Mouse (Mus musculus) limb, embryonic 14.5 days (tissue): Measurements from ENCODE around the gene Eepd1. TPM values are rescaled to one million over a fixed set of nuclear protein-coding genes. Genes with fewer than 3 reads are reported as not detected.
"Not testable (repeated sequence)": the region's sequence is repeated elsewhere in the genome, so short reads cannot be mapped to it uniquely, and the experiment has no call there.

Experiments
- ATAC-seq: fragments of 200-750 bp; cut with Nextera tagmentation; 2 replicates; pipeline ENCODE4 v1.8.0; 2017; ENCODE audit warnings: low read depth, moderate number of reproducible peaks, moderate TSS enrichment; ENCODE audit not compliant: low FRiP score
- DNase-seq: peaks from one replicate; pipeline ENCODE4 v3.0.0-alpha.2; 2015; ENCODE audit warnings: low spot score
- H3K27ac ChIP-seq: fragments of 300-500 bp; sonication (generic); replicated peaks from 2 replicates; pipeline ENCODE4 v1.5.1; 2014; ENCODE audit warnings: low read depth, mild to moderate bottlenecking, low read length, moderate library complexity, mixed read lengths
- H3K27me3 ChIP-seq: fragments of 300-500 bp; sonication (generic); 2 replicates; pipeline ENCODE4 v1.6.1; 2014; ENCODE audit warnings: low read length, mixed read lengths; ENCODE audit not compliant: control insufficient read depth, insufficient read depth
- H3K36me3 ChIP-seq: fragments of 300-500 bp; sonication (generic); 2 replicates; pipeline ENCODE4 v1.6.1; 2014; ENCODE audit warnings: mild to moderate bottlenecking, low read length, moderate library complexity, mixed read lengths; ENCODE audit not compliant: control insufficient read depth, insufficient read depth
- H3K4me1 ChIP-seq: fragments of 300-500 bp; sonication (generic); 2 replicates; pipeline ENCODE4 v1.6.1; 2014; ENCODE audit warnings: antibody characterized with exemption, low read length, mixed read lengths; ENCODE audit not compliant: control insufficient read depth, insufficient read depth
- H3K4me2 ChIP-seq: fragments of 300-500 bp; sonication (generic); replicated peaks from 2 replicates; pipeline ENCODE4 v1.6.1; 2014; ENCODE audit warnings: low read depth, mild to moderate bottlenecking, low read length, moderate library complexity; ENCODE audit not compliant: severe bottlenecking
- H3K4me3 ChIP-seq: fragments of 300-500 bp; sonication (generic); replicated peaks from 2 replicates; pipeline ENCODE4 v1.5.1; 2014; ENCODE audit warnings: low read length
- H3K9ac ChIP-seq: fragments of 300-500 bp; sonication (generic); 2 replicates; pipeline ENCODE4 v1.6.1; 2014; ENCODE audit warnings: mild to moderate bottlenecking, low read depth, low read length, moderate library complexity; ENCODE audit not compliant: severe bottlenecking
- H3K9me3 ChIP-seq: fragments of 300-500 bp; sonication (generic); 2 replicates; pipeline ENCODE4 v1.6.1; 2016; ENCODE audit warnings: low read length; ENCODE audit not compliant: control insufficient read depth
- POLR2A ChIP-seq: fragments of 200-500 bp; IDR thresholded peaks from 2 replicates; pipeline ENCODE4 v1.8.0; 2012; ENCODE audit warnings: inconsistent platforms, mild to moderate bottlenecking, moderate library complexity, borderline replicate concordance; ENCODE audit not compliant: insufficient read depth, insufficient read length; ENCODE audit errors: extremely low read depth
- WGBS: fragments of 180-500 bp; shearing (Covaris S2); extraction: QIAGEN DNeasy Blood & Tissue Kit; methylation state at CpG from one replicate; pipeline ENCODE4 v1.1.7; 2014; 5-methylcytosine and 5-hydroxymethylcytosine counted together
- polyA plus RNA-seq, 2 experiments: library from polyadenylated mRNA; depleted of rRNA in 1 of 2; stranded (reverse) in 1 of 2; unstranded in 1 of 2; fragments of >200 nt; fragmentation: Nextera tagmentation in 1 of 2; extraction: Ambion mirVana in 1 of 2; gene quantifications; 2 replicates each; pipeline versions ENCODE4 v1.2.1 to v1.2.3; 2012 to 2014

The Eepd1 gene
- polyA plus RNA-seq (2012; rRNA removed) (10.6 and 11.3 TPM in 2 replicates), polyA plus RNA-seq (2014; fragmentation: Nextera tagmentation; extraction: Ambion mirVana) (17.2 and 18.6 TPM in 2 replicates)

GRCm38 (mm10) chr9:25481344-25482095 is at the start of gene Eepd1:
TSS of gene Eepd1 (plus strand) at chr9:25481547.
- Histone ChIP-seq H3K27me3 (no peaks in the 10 kb centered on the region), H3K4me2 (peak within 1 kb of the TSS; percentile 80), H3K4me3 (peak within 1 kb of the TSS; percentile 73), H3K36me3 (no peaks in the 10 kb centered on the region), H3K9me3 (no peaks in the 10 kb centered on the region), H3K27ac (peak within 1 kb of the TSS; percentile 58), H3K9ac (peak within 1 kb of the TSS; percentile 74), H3K4me1 (peaks cover 44% of the 10 kb centered on the region)
- TF ChIP-seq POLR2A, result peak; percentile 55; the same call in 1 of the 2 replicates
- WGBS, result 1% methylated on average over 60 of the region's 75 CpGs
- DNase-seq (peak; percentile 89), ATAC-seq (peak; percentile 96)

- Histone ChIP-seq H3K4me2 (no peak overlapping the region), H3K9ac (no peak overlapping the region), H3K27ac (no peak overlapping the region), H3K36me3 (no peaks in the 10 kb centered on the region), H3K27me3 (no peaks in the 10 kb centered on the region), H3K4me3 (no peak overlapping the region), H3K9me3 (no peaks in the 10 kb centered on the region), H3K4me1 (no peaks in the 10 kb centered on the region)
- 78% methylated on average over 3 of the region's 3 CpGs for WGBS
- no peak for ATAC-seq
- DNase-seq, result no peak
- no peak for TF ChIP-seq POLR2A
These were observed 42.5 kb upstream of the Eepd1 start for GRCm38 (mm10) chr9:25438836-25439235.

GRCm38 (mm10) chr9:25440046-25440445 is 41.3 kb upstream of the Eepd1 start:
- H3K9me3 ChIP-seq, H3K4me2 ChIP-seq, H3K36me3 ChIP-seq, H3K4me1 ChIP-seq, DNase-seq, H3K9ac ChIP-seq, ATAC-seq, H3K27ac ChIP-seq, H3K27me3 ChIP-seq, H3K4me3 ChIP-seq: not testable (repeated sequence)
- WGBS, result 88% methylated on average over 2 of the region's 5 CpGs

- Histone ChIP-seq H3K4me3 (no peak overlapping the region), H3K27me3 (no peaks in the 10 kb centered on the region), H3K4me2 (no peak overlapping the region), H3K4me1 (no peaks in the 10 kb centered on the region), H3K9ac (no peak overlapping the region), H3K27ac (no peak overlapping the region), H3K9me3 (no peaks in the 10 kb centered on the region), H3K36me3 (no peaks in the 10 kb centered on the region)
- DNase-seq (no peak), ATAC-seq (no peak)
- TF ChIP-seq POLR2A, result no peak
These were observed 39.3 kb upstream of the Eepd1 start for GRCm38 (mm10) chr9:25442041-25442440.

- H3K9me3 ChIP-seq, result no peaks in the 10 kb centered on the region
- H3K4me1 ChIP-seq, result no peaks in the 10 kb centered on the region
- no peaks in the 10 kb centered on the region for H3K27me3 ChIP-seq
- no peak overlapping the region for H3K4me2 ChIP-seq
- no peaks in the 10 kb centered on the region for H3K36me3 ChIP-seq
- no peak overlapping the region for H3K4me3 ChIP-seq
- WGBS, result 77% methylated on average over 3 of the region's 3 CpGs
- no peak overlapping the region for H3K27ac ChIP-seq
- ATAC-seq, result no peak
- no peak for TF ChIP-seq POLR2A
- H3K9ac ChIP-seq, result no peak overlapping the region
- DNase-seq, result no peak
These were observed 38.3 kb upstream of the Eepd1 start for GRCm38 (mm10) chr9:25443029-25443428.
